Mouse (Mus musculus): ENCODE data around the gene Slc38a9.

Slc38a9 gene

DNA sequence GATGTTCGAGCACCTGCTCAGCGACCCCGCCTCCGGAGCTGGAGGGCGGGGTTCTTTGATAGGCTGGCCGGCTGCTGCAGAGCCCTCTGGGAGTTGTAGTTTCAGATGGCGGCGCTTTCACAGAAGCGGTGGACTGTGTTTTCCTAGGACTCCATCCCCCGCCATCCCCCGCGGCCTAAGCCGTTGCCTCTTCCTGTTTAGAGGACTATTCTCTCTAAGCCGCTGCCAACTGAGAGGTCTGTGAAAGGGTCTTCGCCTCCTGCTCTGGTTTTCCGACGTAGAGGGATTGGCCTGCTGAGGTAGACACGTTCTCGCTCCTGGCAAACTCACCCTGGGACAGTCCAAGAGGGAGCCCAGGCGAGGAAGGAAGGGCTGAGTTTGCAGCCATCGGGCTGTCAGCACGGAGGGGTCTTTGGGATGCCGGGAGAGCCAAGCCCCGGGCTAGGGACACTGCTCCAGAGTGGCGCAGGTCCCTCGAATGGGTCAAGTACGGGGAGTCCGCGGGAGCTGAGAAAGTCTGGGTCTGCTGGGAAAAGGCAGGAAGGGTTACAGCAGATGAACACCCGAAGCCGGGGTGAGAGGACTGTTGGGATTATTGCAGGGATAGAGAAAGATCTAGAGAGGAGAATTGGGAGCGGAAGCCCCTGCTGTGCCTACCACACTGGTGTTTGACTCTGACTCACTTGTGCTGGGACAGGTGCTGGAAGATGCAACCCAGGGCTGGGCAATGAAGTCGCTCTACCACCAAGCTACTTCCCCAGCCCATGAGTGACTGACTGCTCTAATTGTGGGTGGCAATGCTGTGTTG, at the start of gene Slc38a9:
Gene Slc38a9 (plus strand): TSS at position 178 of the 808 bp plus-strand sequence.
- peak; percentile 94 to 95 for DNase-seq

DNA sequence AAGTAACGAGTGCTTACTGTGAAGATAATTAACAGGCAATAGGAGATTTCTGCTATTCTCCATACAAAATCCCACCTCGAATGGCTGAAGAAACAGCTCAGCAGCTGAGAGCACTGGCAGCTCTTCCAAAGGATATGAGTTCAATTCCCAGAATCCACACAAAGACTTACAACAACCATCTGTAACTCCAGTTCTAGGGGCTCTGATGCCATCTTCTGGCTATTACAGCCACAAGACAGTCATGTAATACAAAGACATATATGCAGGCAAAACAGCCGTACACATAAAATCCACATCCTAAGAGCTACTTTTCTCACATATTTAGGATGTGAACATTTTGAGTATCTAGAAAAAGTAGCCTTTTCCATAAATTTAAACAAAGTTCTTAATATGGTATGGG, 39.0 kb upstream of the Slc38a9 start:
- DNase-seq: no peak

DNA sequence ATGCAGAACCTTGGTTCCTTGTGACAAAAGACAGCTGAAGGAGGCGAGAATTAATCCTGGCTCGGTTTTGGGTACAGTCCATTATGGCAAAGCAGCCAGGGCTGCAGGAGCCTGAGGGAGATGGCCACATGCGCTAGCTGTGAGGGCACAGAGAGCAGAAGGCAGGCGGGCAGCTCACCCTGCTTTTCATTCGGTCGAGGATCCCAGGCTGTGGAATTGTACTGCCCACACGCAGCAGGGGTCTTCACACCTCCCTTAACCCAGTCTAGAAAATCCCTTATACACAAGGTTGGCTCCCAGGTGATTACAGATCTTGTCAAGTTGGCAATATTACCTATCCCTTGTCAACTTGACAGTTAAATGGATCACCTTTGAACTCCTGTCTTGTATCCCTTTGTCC, 36.9 kb upstream of the Slc38a9 start:
- DNase-seq: peak; percentile 38 to 44

DNA sequence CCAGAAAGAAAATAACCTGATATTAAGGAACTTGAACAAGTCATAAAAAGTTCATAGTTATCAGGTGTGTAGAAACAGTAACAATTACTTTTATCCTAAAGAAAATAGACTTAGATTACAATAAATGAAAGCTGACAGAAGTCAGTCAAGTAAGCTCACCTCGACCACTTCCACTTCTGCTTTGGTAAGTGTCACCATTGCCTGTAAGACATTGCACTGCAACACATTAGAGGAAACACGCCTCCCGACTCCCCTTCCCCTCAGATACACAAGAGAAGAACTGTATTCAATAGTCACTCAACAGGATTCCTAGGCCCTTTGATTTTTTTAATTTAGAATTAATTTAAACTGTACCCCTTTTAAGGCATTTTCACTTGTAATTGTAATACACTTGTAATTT, 35.9 kb upstream of the Slc38a9 start:
- no peak for DNase-seq

DNA sequence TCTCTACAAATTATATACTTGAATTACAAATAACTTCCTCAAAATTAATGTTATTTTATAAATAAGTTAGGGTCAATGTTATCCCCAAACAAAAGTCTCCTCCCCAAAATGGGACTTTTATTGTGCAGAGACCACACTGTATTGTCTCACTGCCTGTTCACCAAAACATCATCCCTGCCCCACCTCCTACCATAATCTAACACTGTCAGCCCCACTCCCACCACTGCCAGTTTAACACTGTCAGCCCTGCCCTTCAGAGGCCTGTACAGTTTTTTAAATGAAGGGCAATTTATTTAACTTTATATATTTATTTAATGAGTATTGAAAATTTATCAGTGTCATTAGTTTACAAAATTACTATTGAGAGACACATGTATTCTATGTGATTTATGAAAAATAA, 35.0 kb upstream of the Slc38a9 start:
- DNase-seq: no peak

DNA sequence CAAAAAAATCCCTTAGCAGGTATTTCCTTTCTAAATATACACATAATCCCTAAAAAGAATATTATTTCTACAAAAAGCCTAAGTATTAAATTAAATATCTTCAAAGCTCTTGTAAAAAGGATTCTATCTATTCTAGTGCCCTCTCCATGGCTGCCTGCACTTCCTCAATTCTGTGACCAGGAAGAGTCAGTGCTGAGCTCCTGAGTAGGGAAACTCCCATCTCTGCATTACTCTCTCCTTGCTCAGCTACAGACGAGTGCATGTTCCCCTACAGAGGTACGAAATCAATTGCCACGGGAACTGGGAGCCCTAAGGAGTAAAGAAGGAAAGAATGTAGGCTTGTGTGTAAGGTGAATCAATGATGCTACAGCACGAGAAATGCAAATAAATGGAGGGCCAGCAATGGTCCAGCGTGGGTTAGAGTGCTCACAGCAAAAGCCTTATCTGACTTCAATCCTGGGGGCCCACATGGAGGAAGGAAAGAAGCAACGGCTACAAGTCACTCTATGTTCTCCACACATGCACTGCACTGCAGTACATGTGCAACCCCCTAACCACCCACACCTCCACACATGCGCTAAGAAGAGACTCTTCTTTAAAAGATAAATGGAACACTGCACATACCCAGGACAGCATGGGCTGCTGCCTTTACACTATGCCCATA, 25.2 kb upstream of the Slc38a9 start:
- no peak for DNase-seq

DNA sequence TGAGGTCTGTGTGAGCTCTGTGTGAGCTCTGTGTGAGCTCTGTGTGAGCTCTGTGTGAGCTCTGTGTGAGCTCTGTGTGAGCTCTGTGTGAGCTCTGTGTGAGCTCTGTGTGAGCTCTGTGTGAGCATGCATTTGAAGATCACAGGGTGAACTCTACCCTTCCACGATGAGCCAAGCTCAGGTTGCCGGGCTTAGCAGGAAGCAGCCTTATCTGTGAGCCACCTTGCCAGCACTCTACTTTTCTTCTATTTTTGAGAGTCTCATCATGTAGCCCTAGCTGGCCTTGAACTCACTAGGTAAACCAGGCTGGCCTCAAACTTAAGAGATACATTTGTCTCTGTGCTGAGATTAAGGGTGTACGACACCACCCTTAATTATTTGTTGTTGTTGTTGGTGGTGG, 24.1 kb upstream of the Slc38a9 start:
- DNase-seq: no peak

DNA sequence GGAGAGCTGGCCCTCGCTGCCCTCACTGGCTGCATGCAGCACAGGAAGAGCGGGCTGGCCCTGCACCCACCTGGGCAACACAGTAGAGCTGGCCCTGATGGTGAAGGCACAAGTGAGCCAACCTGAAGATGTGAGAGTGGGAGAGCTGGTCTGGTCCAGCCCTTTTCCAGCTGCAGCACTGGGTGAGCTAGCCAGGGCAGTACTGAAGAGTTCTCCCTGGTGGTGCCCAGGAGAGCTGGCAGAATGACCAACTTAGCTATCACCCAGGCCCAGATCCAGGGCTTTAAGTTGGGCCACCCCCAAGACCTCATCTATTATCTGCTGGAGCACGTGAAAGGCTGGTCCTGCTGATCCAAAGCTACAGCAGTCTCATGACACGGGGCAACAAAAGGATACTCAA, 21.4 kb upstream of the Slc38a9 start:
- no peak for DNase-seq

DNA sequence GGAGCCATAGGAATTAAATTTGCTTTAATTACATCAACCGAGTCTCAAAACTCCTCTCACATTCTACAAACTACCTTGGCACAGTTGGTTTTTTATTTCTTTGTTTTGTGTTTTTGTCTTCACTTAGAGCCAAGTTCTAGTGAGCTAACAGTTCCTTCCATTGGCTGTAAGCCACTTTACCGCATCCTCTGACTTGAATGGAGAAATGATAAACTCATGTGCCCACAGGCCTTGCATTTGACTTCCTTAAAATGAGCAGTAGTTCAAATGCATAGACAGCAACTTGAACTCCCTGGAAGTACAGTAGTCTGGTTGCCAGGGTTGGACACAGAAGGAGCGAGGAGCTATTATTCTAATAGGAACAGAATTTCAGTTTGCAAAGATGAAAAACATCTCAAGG, 17.7 kb upstream of the Slc38a9 start:
- DNase-seq: no peak

DNA sequence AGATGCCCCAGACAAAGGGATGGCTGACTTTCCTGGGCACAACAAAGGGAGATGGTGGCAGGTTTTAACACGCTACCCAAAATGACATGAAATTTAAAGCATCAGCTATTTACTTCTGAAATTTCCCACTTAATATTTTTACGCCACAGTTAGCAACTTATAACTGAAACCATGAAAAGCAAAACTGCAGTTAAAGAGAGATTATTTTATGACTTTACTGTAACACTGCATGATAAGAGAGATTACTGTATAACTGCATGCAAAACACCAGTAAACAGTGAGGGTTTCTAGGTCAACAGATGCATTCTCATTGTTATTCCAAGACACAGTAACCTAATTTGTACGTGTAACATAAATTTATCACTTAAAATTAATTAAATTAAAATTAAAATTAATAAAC, 15.6 kb upstream of the Slc38a9 start:
- DNase-seq: no peak

DNA sequence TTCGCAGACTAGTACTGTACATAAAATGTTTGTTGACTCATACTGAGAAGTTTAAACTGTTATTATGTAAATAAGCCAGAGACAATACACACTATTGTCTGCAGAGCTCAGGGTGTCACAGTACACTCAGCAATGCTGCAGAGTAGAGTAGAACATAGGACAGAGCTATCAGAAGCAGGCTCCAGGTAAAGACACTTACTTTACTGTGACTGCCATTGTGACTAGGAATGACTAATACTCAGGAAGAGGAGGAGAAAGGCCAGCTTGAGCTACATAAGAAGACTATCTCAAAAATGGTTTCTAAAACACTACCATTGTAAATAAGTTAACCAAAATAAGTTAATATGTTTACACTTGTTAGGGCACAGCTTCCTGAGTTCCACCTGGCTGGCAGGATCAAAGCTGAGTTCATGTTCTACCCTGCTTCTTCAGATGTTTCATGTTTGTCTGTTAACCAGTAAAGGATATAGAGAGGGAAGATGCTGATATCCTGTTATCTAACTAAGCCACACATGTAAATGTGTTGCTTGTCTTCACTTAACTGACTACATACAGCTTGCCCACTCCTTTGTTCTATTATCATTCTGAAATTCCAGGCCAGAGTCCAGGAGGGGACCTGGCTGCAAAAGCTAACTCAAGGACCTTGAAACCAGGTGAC, 14.9 kb upstream of the Slc38a9 start:
- DNase-seq: no peak

DNA sequence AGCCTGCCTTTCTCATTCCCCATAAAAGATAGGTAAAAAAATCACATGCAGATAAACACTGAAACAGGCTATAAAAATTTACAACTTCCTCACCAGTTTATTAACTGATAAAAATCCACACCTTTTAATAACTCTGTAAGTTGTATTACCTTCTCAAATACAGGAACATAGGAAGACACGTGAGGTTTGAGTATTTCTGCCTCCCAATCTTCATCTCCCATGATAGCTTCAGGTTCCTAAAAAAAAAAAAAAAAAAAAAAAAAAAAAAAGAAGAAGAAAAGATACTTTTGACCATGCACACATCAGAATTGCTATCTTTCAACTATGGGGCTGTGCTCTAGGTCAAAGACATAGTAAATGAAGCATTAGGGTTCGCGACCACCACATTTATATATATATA, 9.4 kb upstream of the Slc38a9 start:
- DNase-seq: no peak

DNA sequence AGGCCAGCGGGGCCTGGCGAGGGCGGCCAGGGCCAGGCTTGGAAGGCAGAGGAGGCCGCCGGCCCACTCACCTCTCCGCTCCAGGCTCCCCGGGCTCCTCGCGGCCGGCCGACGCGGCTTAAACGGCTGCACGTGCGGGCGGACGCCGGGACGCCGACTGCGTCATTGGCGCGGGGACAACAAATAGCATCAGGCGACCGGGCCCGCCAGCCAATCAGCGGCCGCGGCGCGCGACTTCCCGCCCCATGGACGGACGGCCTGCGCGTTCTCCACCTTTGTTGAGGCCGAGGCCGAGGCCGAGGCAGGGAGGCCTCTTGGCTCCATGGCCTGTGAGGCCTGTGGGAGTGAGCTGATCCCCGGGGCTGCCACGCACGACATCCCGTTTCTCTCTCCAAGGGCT, 8.3 kb upstream of the Slc38a9 start, which contains the start of gene Ddx4:
Gene Ddx4 (minus strand): TSS at position 271 of the 400 bp plus-strand sequence.
- DNase-seq: no peak

DNA sequence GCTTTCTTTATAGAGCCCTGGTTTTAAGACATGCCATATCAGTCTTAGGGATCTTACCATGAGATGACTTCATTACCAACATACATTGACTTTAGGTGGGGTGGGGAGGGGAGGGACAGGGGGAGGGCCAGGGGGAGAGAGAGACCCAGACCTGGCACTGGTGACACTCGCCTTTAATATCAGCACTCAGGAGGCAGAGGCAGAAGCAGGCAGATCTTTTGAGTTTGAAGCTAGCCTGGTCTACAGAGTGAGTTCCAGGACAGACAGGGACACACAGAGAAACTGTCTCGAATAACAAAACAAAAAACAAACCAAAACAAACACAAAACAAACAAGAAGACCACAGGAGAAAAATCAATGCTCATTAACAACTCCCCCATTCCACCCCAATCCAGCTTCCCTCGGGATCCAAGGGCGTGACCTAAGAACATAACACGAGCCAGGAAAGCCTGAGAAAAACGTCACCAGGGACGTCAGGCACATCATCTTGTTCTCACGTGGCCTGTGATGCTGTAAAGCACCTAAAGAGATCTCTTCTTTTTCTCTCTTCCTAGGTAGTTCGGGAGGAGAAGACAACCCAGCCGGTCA, 471 bp upstream of the Slc38a9 start:
- DNase-seq: no peak

DNA sequence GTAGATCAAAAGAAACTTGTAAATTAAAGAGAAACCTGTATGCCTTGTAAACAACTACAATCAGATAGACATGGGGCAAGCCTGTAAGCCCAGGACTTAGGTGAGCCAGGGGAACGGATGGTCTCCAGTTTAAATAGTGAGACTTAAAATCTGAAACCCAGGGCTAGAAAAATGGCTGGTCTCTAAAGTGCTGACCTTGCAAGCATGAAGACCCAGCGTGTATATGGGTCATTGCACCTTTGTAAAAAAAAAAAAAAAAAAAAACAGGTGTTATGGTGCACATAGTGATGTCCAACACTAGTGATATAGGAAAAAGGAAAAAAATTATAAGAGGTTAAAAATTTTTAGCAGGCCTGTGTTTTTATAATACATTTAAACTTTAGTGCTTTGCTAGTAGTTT, 1.1 kb downstream of the Slc38a9 start:
- DNase-seq: no peak

DNA sequence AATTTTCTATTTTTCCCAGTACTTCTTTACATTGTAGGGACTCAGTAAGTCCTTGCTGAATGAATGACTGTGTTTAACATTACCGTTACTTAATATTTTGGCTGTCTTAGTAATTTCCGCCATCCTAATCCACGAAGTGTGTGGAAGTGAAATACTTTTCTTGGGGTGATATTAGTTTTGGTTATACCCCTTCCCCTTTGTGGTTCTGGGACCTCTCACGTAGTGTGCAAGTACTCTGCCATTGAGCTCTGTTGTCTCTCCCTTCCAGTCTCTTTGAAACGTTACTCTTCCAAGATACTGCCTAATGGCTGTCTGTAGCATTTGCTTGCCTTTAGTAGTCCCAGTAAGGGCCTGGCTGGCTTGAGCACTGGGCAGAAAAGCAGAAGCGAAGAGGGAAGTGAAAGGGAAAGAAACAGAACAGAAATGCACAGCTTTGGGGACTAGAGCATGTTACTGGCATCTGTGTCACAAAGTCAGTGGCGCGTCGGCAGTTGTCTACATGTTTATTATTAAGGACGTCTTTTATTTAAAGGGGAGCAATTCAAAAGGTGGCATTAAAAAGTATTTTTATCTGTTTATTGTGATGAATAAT, 6.0 kb downstream of the Slc38a9 start:
- DNase-seq: no peak

DNA sequence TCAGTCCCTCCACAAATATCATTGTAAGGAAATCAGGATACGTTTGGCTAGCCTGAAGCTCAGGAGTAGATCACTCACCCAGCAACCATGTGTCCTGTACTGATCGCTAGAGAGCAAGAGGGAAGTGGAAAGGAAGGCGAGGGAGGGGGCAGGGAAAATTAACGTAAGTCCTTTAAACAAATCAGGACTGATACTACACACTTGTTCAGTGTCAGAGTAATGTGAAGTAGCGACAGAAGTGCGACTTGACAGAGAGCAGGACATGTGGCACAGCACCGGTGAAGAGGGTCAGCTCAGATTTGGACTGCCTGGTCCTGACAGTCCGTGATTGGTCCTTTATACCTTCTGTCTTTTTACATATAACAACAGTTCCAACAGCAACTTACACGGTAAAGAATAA, 6.7 kb downstream of the Slc38a9 start:
- no peak for DNase-seq

DNA sequence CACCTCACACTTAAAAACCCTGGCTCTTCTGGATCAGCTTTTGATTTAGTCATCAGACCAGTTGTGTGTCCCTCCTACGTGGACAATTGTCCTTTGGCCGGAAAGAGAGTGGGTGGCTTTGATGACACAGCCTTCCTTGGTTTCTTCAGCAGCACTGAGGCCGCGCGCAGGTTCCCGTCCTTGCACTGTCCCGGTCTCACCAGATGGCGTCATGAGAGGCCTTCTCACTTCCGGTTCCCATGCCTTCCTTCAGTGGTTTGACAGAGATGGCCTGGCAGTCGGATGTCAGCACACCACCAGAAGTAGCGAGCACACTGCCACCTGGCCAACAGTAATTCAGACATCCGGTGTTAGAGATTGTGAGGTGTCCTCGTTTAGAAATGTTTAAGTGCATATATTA, 11.2 kb downstream of the Slc38a9 start:
- no peak for DNase-seq

DNA sequence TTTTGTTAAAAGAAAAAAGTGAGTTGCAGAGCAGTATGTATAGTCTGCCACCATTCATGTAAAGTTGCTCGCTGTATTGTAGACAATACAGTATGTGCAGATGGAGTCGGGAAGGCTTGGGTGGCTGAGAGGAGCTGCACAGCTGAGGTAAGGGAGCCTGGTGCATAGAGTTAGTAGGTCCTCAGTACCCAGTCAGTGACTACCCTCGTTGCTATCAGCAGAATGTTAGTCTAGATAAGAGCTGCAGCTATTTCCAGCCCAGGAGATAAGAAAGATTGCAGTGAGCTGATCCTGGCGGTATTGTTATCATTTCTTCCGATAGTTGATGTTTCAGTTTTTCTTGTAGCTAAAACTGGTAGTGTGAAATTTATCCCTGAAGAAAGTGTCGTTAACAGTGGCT, 12.2 kb downstream of the Slc38a9 start:
- DNase-seq: no peak

DNA sequence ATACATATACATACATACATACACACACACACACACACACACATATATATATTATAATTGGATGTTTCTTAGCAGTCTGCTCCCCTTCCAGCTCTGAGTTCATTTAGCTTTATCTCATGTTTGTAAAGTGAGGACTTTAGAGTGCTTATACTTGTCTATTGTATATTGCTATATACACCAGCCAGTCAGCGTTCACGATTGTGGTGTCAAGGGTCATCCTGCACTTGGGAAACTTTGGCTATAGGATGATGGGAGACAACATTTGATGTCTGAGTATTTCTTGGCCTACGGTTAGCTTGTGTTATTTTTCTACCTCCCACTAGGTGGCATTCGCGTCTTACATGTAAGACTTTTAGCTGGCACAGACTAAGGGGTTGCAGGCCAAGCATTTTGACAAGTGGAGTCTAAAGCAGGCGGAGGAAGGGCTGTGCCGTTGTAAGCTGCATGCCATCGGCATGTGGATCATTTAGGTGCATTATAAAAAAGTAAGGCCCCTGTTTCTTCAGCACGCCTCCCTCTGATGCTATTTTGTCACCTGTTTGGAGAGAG, 13.4 kb downstream of the Slc38a9 start:
- peak; percentile 80 to 81 for DNase-seq

DNA sequence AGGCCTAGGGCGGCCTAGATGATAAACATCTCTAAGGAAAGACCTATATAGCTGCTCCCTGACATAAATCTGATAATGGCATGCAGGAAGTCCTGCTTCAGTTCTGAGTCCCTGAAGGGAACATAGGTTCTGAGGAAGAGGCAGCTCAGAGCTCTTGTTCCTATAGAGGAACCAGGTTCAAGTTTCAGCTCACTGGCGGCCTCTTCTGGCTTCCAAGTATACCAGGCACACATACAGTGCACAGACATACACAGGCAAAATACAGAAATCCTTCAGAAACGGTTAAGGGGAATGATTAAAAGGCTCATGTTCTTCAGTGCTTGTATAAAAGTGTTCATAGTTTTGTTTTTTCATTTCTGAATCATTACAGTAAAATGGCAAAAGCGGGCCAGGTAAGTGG, 17.6 kb downstream of the Slc38a9 start:
- peak in 1 of 2 experiments; percentile 21 for DNase-seq

DNA sequence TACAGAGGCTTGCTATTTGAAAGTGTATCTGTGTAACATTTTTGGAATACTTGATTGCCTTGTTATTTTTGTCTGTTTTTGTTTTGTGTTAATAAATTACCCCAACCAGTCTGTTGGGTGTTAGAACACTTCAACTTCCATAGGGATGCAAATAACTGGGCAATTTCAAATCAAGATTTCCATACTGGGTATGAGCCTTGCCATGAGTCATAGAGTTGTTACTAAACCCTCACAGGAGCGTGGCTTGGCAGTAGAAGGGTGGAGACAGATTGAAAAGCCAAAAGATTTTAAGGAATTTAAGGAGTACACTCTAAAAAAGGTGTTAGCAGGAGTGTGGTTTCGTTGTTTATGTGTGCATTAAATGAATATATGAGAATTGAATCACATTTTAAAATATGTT, 22.8 kb downstream of the Slc38a9 start:
- no peak for DNase-seq

DNA sequence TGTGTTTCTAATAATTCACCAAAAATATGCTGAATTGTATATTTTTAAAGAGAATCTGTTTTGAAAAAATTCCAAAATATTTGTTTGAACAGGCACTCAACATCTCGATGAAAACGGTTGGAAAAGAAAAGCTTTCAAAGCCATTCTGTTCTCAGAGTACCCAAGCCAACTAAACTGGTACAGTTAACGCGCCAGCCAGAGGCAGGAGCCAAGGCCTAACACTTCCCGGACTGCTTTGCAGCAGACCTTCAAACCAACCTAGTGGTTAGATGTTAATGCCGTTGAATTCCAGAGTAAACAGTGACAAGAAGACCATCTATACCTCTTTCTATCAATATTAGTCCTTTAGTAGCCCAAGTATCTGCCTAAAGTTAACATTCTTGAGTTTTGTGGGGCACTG, 23.4 kb downstream of the Slc38a9 start:
- DNase-seq: no peak

All from cerebellum, postnatal 14 days (tissue).